Mouse (Mus musculus) urinary bladder, postnatal 36 days (tissue): Measurements from ENCODE around the gene Efnb3.

ENCODE experiments used
- DNase-seq, 2 experiments: peaks; one replicate each; pipeline ENCODE4 v3.0.0; 2022; ENCODE audit warnings: low spot score in 2 of 2, mixed read lengths in 1 of 2

Gene Efnb3

DNA sequence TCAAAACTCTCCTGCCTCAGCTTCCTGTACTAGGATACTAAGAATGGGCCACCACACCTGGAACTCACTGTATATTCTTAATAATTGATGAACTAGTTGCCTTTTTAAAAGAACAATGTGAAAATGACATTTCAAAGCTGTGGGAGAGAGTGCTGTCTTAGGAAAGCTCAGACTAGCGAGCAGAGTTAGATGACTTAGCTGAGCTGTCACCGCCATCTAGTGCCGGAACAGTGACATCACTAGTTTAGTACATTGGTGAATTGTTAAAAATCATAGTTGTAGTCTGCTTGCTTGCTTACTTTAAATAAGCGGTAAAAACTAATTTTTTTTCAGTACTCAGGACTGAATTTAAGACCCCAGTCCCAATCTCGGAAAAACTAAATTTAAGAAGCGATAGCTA is 46.2 kb downstream of the Efnb3 start:
- DNase-seq = peak; percentile 39 to 59

DNA sequence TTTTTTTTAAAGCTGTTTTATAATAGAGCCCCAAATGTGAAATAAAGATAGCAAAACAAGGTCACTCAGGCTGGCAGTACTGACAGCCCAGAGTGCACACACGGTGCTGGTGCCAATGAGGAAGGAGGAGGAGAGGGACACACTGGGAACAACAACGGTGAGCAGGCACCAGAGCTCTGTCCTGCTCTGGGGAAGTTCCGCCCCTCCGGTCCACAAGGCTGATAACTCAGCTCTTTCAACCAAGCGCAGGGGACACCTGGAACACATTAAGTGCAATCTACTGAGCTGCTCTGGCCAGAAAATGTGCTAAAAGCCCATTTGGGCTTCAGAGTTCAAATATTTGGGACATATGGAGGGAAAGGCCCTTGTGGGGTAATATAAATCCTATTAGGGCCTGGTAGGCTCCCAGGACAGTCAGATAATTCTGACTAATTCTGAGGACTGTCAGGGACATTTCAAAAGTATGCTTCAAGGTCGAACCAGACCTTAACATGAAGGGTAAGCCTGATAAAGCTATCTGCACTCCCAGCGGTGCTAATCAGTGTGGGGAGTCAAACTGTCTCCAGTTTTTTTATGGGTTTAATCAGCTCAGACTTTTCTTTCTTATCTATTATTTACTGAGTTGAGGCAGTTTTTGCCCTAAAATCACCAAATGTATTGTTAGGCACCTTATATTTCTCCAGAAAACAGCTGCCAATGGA is 49.1 kb downstream of the Efnb3 start:
- DNase-seq = no peak
